Mouse (Mus musculus): ENCODE measurements around the gene A230072I06Rik. TPM values are rescaled to one million over a fixed set of nuclear protein-coding genes. Genes with fewer than 3 reads are reported as not detected.

Gene A230072I06Rik
- polyA plus RNA-seq, 1 experiment = not detected

DNA sequence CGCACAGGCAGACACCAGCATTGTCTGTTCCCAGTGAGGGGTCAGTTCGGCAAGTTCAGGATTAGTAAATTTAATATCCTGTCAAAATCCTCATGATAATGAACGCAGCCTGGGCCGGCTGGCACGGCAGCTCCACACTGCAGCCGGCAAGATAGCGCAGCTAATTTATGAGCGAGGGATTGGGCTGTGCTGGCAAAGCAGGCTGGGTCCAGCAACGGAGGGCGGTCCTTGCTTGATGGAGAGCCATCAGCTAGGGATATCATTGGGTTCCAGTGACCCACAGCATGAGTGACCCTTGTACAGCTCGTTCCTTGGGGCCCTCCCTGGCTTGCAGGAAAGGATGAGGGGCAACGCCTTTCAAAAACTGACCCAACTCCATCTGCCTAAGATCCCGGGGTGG is 48.6 kb downstream of the A230072I06Rik start:
- H3K27ac ChIP-seq (ENCODE audit: control insufficient read depth, insufficient read depth, low read depth, low read length, poor library complexity) = no peak overlapping the region
- H3K4me1 ChIP-seq (ENCODE audit: control insufficient read depth, insufficient read depth, low read length) = no peaks in the 10 kb centered on the region
- TF ChIP-seq POLR2A (IDR thresholded peaks at IDR 0.05; ENCODE audit: borderline replicate concordance, control insufficient read depth, low read depth, low read length) (no peak), CTCF (IDR thresholded peaks at IDR 0.05; ENCODE audit: control insufficient read depth, insufficient read depth, low read length) (no peak)
- no peak overlapping the region for H3K4me3 ChIP-seq (replicated peaks; ENCODE audit: control insufficient read depth, low read depth, low read length)
- 78% methylated on average over 13 of the region's 13 CpGs for WGBS

GRCm38 (mm10) chr8:12327707-12328471 is 49.3 kb downstream of the A230072I06Rik start:
- 85% methylated on average over 21 of the region's 21 CpGs for WGBS
- Histone ChIP-seq H3K4me1 (ENCODE audit: control insufficient read depth, insufficient read depth, low read length) (no peaks in the 10 kb centered on the region), H3K4me3 (replicated peaks; ENCODE audit: control insufficient read depth, low read depth, low read length) (no peak overlapping the region), H3K27ac (ENCODE audit: control insufficient read depth, insufficient read depth, low read depth, low read length, poor library complexity) (no peak overlapping the region)
- no peak for TF ChIP-seq POLR2A (IDR thresholded peaks at IDR 0.05; ENCODE audit: borderline replicate concordance, control insufficient read depth, low read depth, low read length)
- TF ChIP-seq CTCF (IDR thresholded peaks at IDR 0.05; ENCODE audit: control insufficient read depth, insufficient read depth, low read length) = no peak

DNA sequence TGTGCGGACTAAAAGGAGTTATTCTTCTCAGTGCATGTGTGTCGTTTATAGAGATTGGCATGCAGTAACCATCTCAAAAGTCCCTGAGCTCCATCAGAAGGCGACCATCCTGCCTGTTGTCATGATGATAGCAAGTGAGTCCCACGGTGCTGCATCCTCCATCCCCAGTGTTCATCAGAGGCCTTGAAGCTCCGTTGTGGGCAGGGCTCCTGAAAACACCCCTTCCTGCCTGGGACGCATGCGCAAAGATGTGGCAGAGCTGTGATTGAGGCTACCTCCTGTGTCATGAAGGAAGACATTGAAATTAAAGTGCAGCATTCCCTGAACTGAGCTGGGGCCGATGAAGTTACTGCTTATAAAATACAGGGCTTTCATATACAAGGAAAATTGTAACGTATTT is 49.9 kb downstream of the A230072I06Rik start:
- Histone ChIP-seq H3K4me3 (replicated peaks; ENCODE audit: control insufficient read depth, low read depth, low read length) (no peak overlapping the region), H3K27ac (ENCODE audit: control insufficient read depth, insufficient read depth, low read depth, low read length, poor library complexity) (no peak overlapping the region), H3K4me1 (ENCODE audit: control insufficient read depth, insufficient read depth, low read length) (no peaks in the 10 kb centered on the region)
- 73% methylated on average over 9 of the region's 9 CpGs for WGBS
- TF ChIP-seq CTCF (IDR thresholded peaks at IDR 0.05; ENCODE audit: control insufficient read depth, insufficient read depth, low read length) = no peak
- no peak for TF ChIP-seq POLR2A (IDR thresholded peaks at IDR 0.05; ENCODE audit: borderline replicate concordance, control insufficient read depth, low read depth, low read length)

- 24% methylated on average over 8 of the region's 8 CpGs for WGBS
- TF ChIP-seq CTCF (IDR thresholded peaks at IDR 0.05; ENCODE audit: control insufficient read depth, insufficient read depth, low read length) (no peak), POLR2A (IDR thresholded peaks at IDR 0.05; ENCODE audit: borderline replicate concordance, control insufficient read depth, low read depth, low read length) (no peak)
- H3K4me1 ChIP-seq (ENCODE audit: control insufficient read depth, insufficient read depth, low read length) = no peaks in the 10 kb centered on the region
Measured at GRCm38 (mm10) chr8:12330066-12330465, 51.4 kb downstream of the A230072I06Rik start.

More at GRCm38 (mm10) chr8:12330066-12330465, 51.4 kb downstream of the A230072I06Rik start:
- no peak overlapping the region for H3K4me3 ChIP-seq (replicated peaks; ENCODE audit: control insufficient read depth, low read depth, low read length)
- no peak overlapping the region for H3K27ac ChIP-seq (ENCODE audit: control insufficient read depth, insufficient read depth, low read depth, low read length, poor library complexity)

Other genes starting within 250 kb of the A230072I06Rik start
- gene Sox1, start 116.5 kb downstream of the A230072I06Rik start, polyA plus RNA-seq (2011; ENCODE audit: insufficient read depth, insufficient read length, low replicate concordance, missing spikeins) = not detected in 2 replicates

All from bone marrow, adult 2 months (tissue).